Mouse (Mus musculus) CH12.LX (cell line): ENCODE data around the gene Vmo1.

Source experiments
- CHD2 ChIP-seq: IDR thresholded peaks from 2 replicates; pipeline ENCODE4 v1.6.1; 2011; ENCODE audit warnings: low read length, improper control_type of control experiment
- CTCF ChIP-seq, 2 experiments: IDR thresholded peaks in 1 of 2; conservative IDR thresholded peaks in 1 of 2; 2 replicates each; pipeline ENCODE4 v1.5.1; 2011 to 2012; ENCODE audit warnings: low read depth in 2 of 2, low read length in 2 of 2, improper control_type of control experiment in 1 of 2, inconsistent platforms in 1 of 2, mild to moderate bottlenecking in 1 of 2, moderate library complexity in 1 of 2
- E2F4 ChIP-seq: IDR thresholded peaks from 2 replicates; pipeline ENCODE4 v1.6.1; 2011; ENCODE audit warnings: low read depth, low read length, improper control_type of control experiment; ENCODE audit not compliant: insufficient replicate concordance
- ETS1 ChIP-seq: conservative IDR thresholded peaks from 2 replicates; pipeline ENCODE4 v1.6.1; 2012; ENCODE audit warnings: low read depth, mild to moderate bottlenecking, inconsistent platforms, low read length, improper control_type of control experiment, moderate library complexity
- GABPA ChIP-seq: IDR thresholded peaks from 2 replicates; pipeline ENCODE4 v1.6.1; 2012; ENCODE audit warnings: low read depth, low read length, improper control_type of control experiment, inconsistent platforms; ENCODE audit not compliant: insufficient replicate concordance
- MAX ChIP-seq: IDR thresholded peaks from 2 replicates; pipeline ENCODE4 v1.6.1; 2011; ENCODE audit warnings: low read length, improper control_type of control experiment
- NRF1 ChIP-seq: IDR thresholded peaks from 2 replicates; pipeline ENCODE4 v1.6.1; 2014; ENCODE audit warnings: low read depth, mild to moderate bottlenecking, inconsistent platforms, low read length, improper control_type of control experiment, moderate library complexity
- POLR2A ChIP-seq: IDR thresholded peaks from 2 replicates; pipeline ENCODE4 v1.6.1; 2011; ENCODE audit warnings: low read depth, mild to moderate bottlenecking, improper control_type of control experiment, low read length
- USF2 ChIP-seq: conservative IDR thresholded peaks from 2 replicates; pipeline ENCODE4 v1.6.1; 2011; ENCODE audit warnings: low read depth, low read length, improper control_type of control experiment
- ZKSCAN1 ChIP-seq: IDR thresholded peaks from 2 replicates; pipeline ENCODE4 v1.6.1; 2012; ENCODE audit warnings: low read depth, inconsistent platforms, low read length, improper control_type of control experiment, borderline replicate concordance
- ZMIZ1 ChIP-seq: IDR thresholded peaks from 2 replicates; pipeline ENCODE4 v1.6.1; 2012; ENCODE audit warnings: low read depth, mild to moderate bottlenecking, inconsistent platforms, low read length, improper control_type of control experiment

- TF ChIP-seq USF2 = no peak
- no peak for TF ChIP-seq CHD2
- TF ChIP-seq CTCF (conservative IDR thresholded peaks at IDR 0.05 in 1 of 2, IDR thresholded peaks at IDR 0.05 in 1 of 2; ENCODE audit: low read depth in 2 of 2, low read length in 2 of 2) = no peak
- TF ChIP-seq ETS1 = no peak
- no peak for TF ChIP-seq ZMIZ1
- TF ChIP-seq MAX = no peak
- no peak for TF ChIP-seq POLR2A
- TF ChIP-seq ZKSCAN1 = no peak
- no peak for TF ChIP-seq NRF1
- TF ChIP-seq E2F4 = no peak
- no peak for TF ChIP-seq GABPA
Measured at GRCm38 (mm10) chr11:70465824-70466223, 48.6 kb downstream of the Vmo1 start.
